Mouse (Mus musculus): Measurements from ENCODE around the gene Lonp2.

Gene Lonp2

DNA sequence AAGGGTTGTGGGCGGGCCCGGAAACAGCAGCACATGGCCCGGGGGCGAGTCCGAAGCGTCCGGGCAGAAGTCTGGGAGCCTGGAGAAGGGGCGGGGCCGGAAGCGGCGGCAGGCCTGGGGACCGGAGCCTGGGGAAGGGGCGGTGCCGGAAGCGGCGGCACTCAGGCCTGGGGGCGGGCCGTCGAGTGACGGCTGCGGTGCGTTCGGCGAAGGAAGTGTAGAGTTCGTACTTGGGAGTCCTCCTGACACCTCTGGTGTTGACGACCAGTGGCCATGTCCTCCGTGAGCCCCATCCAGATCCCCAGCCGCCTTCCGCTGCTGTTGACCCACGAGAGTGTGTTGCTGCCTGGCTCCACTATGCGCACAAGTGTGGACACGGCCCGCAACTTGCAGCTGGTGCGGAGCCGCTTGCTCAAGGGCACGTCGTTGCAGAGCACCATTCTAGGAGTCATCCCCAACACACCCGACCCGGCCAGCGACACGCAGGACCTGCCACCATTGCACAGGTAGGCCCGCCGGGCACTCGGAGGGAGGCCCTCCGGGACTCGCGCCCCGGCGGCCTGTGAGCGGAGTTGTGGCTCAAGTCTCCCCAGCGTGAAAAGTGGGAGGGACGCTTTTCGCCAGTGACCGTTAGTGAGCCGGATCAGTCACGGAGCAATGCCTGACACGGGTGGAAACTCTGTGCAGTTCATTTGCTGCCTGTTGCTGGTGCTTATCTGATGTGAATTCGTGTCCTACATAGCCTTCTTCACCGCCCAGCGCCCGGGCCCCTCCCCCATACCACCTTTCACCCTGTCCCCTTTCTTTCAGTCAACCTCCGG lies at the start of gene Lonp2:
TSS of gene Lonp2 (plus strand) at position 133 of the 821 bp plus-strand sequence.
- DNase-seq: peak; percentile 99 to 100

DNA sequence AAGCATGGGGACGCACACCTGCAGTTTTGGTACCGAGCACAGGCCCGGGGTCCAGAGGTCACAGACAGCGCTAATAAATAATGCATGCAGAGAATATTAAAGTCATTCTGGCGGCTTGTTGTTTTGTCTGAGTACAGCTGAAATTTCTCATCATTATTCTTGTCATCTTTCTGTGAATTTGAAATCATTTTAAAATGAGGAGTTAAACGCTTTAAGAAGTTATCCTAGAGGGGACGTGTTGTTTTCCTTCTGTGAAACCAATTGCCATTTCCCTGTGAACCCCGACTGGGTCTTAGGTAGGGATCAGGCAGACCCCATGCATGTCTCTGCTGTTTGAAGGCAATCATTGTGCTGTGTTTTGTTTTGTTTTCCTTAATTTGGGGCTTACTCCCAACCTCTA lies 46.3 kb upstream of the Lonp2 start:
- DNase-seq: no peak

DNA sequence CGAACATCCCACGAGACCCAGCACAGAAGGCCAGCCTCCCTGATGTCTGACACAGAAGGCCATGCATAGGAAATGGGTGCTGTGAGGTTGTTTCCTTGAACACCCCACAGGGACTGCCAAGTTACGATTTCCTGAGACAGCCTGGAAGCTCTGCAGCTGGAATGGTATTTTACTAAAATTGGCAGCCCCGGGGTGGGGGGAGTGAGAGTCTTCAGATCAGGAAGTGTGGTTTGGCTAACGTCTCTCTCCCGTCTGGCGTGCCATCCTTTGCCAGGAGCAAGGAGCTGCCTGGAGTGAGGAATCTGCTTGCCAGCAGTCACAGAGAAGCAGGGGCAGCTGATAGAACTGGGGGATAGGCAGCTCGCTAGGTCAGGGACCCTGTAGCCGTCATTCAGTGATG lies 45.8 kb upstream of the Lonp2 start:
- DNase-seq: peak; percentile 59 to 65

DNA sequence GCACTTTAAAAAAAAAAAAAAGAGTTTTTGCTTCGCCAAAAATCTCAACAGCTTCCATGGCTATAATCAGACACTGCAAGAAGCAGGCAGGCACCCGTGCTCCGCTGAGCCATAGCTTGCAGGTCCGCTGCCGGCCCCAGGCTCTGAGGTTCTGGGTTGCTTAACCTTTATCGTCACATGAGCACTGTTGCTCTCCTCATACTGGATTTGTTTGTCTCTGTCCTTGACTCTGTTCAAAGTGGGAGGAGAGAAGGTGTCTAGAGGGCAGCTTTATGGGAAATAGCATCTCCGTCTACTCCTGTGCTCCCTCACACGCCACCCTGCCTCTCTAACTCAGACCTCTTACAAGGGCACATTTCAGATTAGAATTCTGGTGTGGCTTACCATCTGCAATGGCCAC lies 45.1 kb upstream of the Lonp2 start:
- no peak for DNase-seq

DNA sequence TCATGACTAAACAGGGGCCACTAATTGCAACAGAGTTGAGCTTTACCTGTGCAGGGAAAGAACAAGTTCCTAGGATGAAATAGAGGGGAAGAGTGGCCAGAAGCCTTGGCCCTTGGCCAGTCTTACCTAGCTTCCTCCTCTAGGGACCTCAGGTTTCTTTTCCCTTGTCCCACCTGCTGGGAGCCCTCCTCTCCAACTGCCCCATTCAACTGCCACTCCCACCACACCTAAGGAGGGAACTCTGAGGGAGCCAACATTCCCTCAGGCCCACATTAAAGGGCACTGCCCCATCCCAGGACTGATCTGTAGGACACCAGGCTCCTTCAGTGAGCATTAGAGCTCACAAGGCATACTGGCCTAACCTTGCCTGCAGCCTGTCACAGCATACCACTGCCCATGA lies 43.4 kb upstream of the Lonp2 start, which contains the start of gene Abcc12:
TSS of gene Abcc12 (minus strand) at position 229 of the 400 bp plus-strand sequence.
- DNase-seq: no peak

DNA sequence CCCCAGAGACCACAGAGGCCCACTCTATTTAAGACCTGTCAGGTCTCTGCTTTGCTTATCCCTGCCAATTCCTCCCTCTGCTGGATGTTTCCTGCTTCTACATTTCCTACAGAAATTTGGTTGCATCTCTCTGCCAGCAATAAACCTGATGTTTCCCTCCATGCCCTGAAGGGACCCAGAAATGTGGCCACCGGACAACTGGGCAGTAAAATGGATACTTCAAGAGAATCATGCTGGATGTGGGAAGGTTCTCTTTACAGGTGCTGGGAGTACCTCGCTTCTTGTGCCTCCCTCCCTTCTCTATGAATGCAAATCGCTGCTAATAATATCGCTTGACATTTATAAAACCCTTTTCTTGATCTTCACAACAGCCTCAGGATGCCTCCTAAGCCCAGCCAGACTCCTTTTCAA lies 41.9 kb upstream of the Lonp2 start:
- DNase-seq: no peak

DNA sequence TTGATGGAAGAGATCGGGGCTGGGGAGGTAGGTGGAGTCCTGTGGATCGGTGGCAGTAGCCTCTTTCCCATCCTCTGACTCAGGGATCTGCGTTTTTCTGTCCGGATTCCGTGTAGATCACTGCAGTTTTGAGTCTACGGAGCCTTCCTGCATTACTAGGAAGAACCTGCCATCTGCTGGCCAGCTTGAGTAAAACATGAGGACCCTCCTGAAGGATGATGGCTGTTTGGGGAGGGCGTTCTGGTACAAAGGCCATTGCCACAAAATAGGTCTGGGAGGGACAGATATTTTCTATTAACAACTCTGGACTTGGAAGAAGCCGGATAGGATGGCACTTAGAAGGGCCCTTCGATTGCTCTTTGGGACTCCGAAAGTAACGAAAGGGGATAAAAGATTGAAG lies 38.7 kb upstream of the Lonp2 start:
- DNase-seq: peak; percentile 81 to 91

DNA sequence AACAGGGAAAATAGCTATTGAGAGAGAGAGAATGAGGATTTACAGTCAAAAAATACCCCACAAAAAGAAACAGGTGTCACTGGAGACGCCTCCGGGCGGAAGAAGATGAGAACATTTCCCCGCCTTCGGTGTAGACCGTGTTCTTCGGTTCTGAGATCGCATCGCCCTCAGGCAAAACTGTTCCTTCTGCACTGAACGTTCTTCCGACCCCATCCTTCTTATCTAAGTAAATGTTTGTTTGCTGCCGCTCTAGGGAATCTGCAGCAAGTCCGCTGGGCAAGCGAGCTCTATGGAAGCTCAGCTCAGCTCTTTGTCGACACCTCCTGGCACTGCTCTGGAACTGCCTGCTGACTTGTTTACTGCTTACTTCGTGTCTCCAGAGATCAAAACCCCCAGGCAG lies 38.3 kb upstream of the Lonp2 start:
- DNase-seq: peak; percentile 85 to 86

DNA sequence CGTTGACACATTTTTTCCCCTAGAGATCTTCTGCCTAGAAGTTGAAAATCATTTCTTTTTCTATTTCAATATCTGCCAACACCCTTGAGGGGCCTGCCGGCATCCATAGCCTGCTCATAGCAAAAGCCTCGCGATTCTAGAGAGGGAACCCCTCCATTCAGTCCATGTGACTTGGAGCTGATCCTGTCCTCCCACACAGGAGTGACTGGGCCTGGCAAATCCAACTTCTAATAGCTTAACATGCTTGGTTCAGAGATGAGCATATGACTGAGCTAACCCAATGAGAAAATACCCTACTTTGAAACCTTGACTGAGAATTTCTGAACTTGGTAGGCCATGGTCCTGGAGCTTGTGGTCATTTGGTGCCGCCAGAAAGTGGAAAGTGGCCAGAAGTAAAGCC lies 37.8 kb upstream of the Lonp2 start:
- DNase-seq: no peak

DNA sequence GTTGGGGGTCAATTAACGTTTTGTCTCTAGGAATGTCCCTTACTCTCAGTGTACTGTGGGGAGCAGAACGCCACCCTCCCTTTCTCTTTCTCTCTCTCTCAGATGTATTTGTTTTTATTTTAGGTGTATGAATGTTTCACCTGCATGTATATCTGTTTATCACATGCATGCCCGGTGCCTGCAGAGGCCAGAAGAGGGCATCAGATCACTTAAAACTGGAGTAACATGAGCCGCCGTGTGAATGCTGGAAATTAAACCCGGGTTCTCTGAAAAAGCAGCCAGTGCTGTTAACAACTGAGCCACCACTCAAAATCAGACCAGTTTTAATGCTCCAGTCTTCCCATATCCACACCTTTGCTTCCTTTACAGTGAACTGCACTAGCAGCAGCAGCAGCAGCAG lies 37.2 kb upstream of the Lonp2 start:
- DNase-seq: peak in 1 of 2 experiments; percentile 40

DNA sequence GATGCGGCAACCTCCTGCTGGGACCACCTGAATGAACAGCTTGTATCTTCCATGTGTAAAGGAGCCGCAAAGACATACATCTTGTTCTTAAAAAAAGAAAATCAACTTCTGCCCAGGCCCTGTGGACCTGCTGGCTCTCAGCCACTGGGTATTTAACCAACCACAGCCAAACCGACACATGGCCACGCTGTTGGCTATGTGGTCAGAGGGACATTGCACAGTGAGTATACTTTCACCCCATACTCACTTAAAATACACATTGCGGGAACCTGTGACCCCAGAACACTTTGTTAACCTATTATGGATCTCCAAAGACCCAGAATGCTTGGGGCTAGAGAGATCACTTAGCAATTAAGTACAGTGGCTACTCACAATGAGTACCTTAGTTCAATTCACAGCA lies 35.5 kb upstream of the Lonp2 start:
- peak in 1 of 2 experiments; percentile 18 for DNase-seq

DNA sequence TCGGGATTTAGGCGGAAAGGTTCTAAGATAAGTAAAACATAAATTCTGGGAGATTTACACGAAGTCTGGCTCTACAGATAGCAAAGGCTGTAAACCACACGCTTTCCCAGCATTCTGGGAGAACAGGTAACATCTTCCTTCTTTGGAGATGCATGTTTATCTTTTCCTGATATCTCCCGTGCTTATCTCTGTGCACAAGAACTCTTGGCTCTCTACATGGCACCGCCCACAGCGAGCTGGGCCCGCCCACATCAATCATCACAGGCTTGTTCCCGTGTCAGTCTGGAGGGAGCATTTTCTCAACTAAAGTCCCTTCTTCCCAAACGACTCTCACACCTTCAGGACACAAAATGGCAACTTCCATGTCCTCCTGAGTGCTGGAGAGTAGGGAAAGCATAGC lies 30.7 kb upstream of the Lonp2 start:
- DNase-seq: peak in 1 of 2 experiments; percentile 15

DNA sequence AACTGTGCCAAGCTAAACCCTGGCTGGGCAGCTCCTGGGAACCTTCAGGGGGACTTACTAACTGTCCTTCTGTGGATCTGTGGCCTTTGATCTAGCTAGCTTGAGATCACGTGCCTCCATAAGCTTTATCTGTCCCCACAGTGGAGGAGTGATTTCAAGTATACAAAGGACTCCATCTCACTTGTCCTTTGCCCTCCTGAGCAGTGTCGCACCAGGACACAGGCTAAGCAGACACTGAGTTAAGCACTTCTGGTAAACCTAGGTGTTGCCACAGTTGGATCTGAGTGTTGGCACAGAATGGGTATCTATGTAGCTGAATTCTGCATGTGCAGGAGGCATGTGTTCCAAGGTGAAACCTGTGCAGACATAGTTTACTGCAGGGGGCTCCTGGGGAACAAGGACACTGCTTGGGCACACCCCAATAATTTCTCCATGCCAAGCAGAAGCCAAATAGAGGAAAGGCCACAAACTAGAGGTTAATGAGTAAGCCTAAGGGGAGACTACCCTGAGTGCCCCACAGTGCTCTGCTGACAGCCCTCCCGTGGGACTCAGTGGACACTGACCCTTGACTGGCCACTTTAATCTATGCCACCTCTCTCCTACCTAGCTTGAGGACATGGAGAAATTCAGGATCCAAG lies 29.6 kb upstream of the Lonp2 start:
- DNase-seq: peak; percentile 63 to 83

DNA sequence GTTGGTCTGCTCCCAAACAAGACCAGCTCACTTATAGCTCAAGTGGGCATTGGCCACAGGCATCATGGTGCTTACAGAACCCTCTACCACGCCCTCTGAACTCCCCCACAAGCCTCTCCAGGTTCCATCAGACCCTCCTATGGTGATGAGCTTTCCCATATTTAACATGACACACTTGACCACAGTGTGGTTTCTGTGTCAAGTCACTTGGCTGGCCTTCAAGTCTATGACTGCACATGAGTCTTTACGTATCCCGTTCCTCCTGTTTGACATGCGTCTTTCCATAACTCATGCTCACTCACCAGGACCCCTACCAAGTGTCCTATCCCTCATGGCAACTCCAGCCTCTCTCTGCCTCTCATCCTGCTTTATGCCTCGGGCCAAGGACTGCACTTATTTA lies 28.2 kb upstream of the Lonp2 start:
- DNase-seq: no peak

DNA sequence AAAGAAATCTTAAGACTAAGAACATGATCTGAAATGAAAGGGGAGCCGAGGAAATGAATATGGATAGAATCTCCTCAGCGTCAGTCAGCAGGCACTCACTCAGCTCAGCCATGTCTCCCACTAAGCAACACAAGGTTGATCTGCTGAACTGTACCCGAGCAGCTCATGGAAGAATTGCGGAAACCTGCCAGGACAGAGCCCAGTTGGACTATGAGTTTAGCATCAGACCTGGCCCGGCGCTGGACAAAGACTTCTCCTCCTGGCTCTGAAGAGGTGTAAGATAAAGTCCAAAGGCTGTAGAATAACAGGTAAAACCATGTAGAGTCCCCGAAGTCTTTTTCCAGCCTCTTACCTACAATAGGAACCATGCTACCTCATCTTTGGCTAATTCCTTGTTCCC lies 26.2 kb upstream of the Lonp2 start:
- peak; percentile 83 to 90 for DNase-seq

DNA sequence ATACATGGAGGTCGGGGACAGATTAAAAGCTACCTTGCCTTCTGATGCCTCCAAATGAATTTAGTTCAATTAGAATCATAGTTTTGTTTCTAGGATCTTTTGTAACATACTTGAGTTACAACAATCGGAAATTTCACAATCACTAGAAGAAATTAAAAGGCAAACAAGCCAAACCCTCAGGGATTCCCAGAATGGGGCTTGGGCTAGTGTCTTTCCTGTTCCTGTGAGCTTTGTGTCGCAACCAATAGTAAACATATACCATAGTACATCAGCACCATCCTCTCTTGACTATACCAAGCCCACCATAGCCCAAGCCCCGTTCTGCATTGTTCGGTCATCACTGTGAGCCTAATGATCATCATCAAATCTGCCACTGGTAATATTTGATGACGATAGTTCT lies 24.5 kb upstream of the Lonp2 start:
- DNase-seq: no peak

DNA sequence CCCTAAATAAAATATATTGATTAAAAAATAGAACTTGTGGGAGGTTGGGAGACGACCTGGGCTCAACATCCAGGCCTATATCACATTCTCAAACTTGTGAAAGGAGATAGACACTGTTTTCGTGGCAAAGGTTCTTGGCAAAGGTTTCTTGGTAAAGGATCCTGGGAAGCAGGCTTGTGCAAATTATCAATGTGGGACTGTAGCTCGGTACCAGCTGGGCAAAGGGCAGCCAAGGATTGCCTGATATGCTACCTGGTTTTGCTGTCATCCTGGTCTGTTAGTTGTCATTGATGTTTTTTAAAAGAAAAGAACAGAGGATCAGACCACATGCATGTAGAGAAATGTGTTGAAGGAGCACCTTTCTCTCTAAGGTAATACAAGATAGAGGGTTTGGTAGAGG lies 23.5 kb upstream of the Lonp2 start:
- DNase-seq: no peak

DNA sequence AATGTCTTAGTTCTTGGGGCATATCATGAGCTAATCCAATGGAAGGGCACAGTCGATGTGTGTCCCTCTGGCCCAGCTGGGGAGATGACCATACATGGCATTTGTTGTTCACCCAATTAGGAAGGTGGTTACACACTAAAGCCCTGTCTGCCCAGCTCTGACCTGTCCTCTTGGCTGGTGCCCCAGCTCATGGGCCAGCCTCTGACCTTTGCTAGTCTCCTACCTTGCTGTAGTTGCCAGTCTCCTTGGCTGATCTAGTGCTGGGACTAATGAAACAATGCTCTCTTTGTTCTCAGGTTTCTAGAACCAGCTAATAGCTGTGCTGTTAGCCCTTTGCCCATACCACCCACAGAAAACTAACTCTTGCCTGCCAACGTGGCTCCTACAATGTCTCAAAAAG lies 20.7 kb upstream of the Lonp2 start:
- peak in 1 of 2 experiments; percentile 47 for DNase-seq

DNA sequence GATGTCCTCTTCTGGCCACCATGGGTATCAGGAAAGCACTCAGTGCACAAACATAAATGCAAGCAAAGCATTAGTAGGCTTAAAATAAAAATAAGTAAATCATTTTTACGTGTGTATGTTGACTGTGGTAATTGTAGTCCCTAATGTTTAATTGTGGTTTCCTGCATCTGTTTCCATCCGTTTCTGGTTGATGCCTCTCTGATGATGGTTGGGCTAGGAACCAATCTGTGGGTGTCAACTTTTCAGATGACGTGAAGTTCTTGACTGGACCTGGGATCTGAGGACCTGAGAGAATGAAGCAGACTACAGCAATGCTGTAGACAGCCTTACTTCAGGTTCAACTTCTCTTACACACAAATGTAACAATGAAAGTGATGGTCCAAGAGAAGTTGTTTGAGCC lies 19.2 kb upstream of the Lonp2 start:
- no peak for DNase-seq

DNA sequence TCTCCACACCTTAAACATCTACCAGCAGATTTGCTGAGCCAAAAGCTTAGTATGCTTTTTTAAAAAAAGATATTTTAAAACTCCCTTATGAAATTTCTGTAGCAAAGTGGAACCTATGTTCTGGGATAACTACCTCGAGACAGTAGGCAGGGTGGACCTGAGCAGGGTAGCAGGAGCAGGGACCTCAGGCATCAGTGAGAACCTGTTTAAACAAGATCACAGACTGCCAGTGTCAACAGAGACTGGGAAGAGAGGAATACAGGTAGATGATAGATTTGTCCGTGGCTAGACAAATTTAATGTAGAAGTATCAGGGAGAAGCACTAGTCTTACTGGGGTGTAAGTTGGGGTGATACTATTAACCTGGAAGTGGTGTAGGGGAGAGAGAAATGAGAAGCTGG lies 10.0 kb upstream of the Lonp2 start:
- DNase-seq: no peak

DNA sequence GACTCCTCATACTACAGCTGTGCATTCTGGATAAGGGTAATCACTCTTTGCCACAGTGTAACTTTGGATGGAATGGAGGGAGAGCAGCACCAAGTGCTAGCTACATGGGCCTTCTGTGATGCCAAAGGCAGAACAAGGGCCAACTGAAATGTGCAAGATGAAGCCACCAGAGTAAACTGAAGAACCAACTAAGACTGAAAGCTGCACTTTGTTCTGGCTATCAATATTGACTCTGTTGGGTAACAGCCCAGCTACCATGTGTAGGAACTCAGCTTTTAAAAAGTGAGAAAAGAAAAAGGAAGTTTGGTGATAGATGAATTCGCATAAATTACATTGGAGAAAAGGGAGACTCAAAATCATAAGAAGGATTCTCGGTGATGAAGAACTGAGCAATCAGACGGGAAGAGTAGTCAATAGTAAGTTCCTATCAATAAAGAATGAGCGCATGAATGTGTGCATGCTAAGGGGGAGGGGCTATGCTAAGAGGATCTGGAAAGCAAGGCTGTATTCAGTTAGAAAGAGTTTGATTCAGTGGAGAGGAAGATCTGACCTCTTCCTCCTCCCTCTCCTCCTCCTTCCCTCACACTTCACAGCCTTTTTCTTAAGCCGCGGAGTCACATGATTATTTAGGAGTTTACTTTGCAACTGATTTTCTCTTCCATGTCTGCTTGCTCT lies 8.6 kb upstream of the Lonp2 start:
- no peak for DNase-seq

DNA sequence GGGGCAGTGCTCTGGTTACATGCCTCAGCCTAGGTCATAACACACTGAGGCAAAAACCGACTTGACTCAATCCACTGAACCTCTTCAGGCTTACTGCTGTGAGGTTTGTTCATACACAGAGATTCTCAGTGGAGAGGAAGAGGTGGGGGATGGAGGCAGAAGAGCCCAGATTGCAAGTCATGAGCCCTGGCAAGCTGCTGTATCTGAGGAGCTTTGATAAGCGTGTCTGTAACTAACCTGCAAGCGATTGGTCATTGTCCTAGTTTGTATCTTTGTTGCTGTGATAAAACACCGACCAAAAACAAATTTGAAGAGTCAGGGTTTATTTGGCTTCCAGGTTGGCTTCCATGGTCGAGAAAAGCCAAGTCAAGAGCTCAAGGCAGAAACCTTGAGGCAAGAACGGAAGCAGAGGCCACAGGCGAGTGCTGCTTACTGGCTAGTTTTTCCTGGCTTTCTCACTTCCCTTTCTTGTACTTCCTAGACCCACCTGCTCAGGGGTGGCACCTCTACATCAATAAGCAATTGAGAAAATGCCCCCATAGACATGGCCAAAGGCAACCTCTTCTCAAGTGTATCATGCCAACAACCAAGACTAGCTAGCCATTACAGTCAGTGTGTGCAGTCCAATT lies 6.0 kb upstream of the Lonp2 start:
- no peak for DNase-seq

DNA sequence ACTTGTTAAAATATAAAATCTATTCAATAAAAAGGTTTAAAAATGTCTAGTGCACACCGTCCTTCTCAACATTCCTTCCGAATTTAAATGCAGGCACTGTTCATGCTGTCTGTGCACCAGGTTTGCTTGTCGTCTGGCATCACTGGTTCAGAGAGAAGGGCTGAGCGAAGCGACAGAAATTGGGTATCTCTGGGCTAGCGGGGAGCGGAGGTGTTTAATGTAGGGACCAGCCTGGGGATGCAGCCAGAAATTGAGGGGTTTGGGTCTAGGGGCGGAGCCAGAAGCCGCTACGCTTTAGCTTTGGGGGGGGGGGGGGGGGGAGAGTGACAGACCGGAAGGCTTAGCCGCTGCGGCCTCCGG lies 312 bp upstream of the Lonp2 start:
- no peak for DNase-seq

Data from kidney, postnatal 36 days (tissue).